Mouse (Mus musculus) c-Kit-positive CD71-positive TER-119-positive erythroid progenitor cells, embryonic 14.5 days (primary cell): ENCODE data around the gene Filip1l.
A peak's percentile ranks its signal among the peaks of the same experiment; 100 is the strongest.

ENCODE experiments used
- DNase-seq: peaks from one replicate; pipeline ENCODE4 v3.0.0-alpha.2; 2013; ENCODE audit warnings: low spot score

Filip1l gene

GRCm38 (mm10) chr16:57532081-57532493 is 179.2 kb downstream of the Filip1l start:
- no peak for DNase-seq

- DNase-seq = no peak
These were observed 181.5 kb downstream of the Filip1l start for GRCm38 (mm10) chr16:57534365-57534764.

- no peak for DNase-seq
These were observed 181.9 kb downstream of the Filip1l start for GRCm38 (mm10) chr16:57534811-57535210.

GRCm38 (mm10) chr16:57536511-57536910 is 183.6 kb downstream of the Filip1l start:
- no peak for DNase-seq

GRCm38 (mm10) chr16:57543243-57543642 is 190.3 kb downstream of the Filip1l start:
- DNase-seq = no peak

GRCm38 (mm10) chr16:57544441-57544840 is 191.5 kb downstream of the Filip1l start:
- no peak for DNase-seq

GRCm38 (mm10) chr16:57546355-57546754 is 193.5 kb downstream of the Filip1l start:
- DNase-seq = no peak

GRCm38 (mm10) chr16:57548608-57549007 is 195.7 kb downstream of the Filip1l start:
- DNase-seq = no peak

GRCm38 (mm10) chr16:57549061-57550037 is 196.5 kb downstream of the Filip1l start:
- DNase-seq = peak; percentile 12

- no peak for DNase-seq
These were observed 197.2 kb downstream of the Filip1l start for GRCm38 (mm10) chr16:57550088-57550487.

- no peak for DNase-seq
These were observed 197.9 kb downstream of the Filip1l start for GRCm38 (mm10) chr16:57550817-57551216.

- no peak for DNase-seq
These were observed 198.7 kb downstream of the Filip1l start for GRCm38 (mm10) chr16:57551617-57552016.

- no peak for DNase-seq
These were observed 199.8 kb downstream of the Filip1l start for GRCm38 (mm10) chr16:57552709-57553108.

- DNase-seq = no peak
These were observed 200.3 kb downstream of the Filip1l start for GRCm38 (mm10) chr16:57553235-57553634.

- no peak for DNase-seq
These were observed 202.1 kb downstream of the Filip1l start for GRCm38 (mm10) chr16:57554886-57555400.

- DNase-seq = no peak
These were observed 202.8 kb downstream of the Filip1l start for GRCm38 (mm10) chr16:57555667-57556066.

GRCm38 (mm10) chr16:57556244-57556643 is 203.4 kb downstream of the Filip1l start:
- no peak for DNase-seq

GRCm38 (mm10) chr16:57558258-57558657 is 205.4 kb downstream of the Filip1l start:
- no peak for DNase-seq

- no peak for DNase-seq
These were observed 207.3 kb downstream of the Filip1l start for GRCm38 (mm10) chr16:57560185-57560584.

- no peak for DNase-seq
These were observed 210.6 kb downstream of the Filip1l start for GRCm38 (mm10) chr16:57563453-57563852.

GRCm38 (mm10) chr16:57564807-57565206 is 211.9 kb downstream of the Filip1l start:
- DNase-seq = no peak

- DNase-seq = no peak
These were observed 213.3 kb downstream of the Filip1l start for GRCm38 (mm10) chr16:57566215-57566614.

- no peak for DNase-seq
These were observed 215.9 kb downstream of the Filip1l start for GRCm38 (mm10) chr16:57568648-57569404.
